Mouse (Mus musculus): ENCODE data around the gene Sult5a1.

DNA sequence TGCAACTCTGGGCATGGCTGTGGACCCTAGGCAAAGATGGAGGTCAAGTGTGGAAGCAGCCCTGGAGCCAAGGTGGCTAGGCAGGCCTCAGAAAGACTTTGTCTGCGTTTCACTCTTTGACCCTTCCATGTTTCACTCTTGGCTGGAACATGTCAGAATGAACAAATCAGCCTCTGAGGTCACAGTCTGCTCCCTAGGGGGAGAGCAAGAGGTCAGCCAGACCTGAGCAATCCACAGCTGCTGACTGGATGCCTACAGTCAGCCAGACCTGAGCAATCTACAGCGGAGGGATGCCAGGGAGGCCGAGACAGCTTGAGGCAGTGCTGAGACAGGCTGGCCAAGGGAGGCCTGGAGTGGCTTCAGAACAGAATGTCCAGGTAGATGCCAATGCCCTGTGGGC lies 23.3 kb upstream of the Sult5a1 start:
- TF ChIP-seq POLR2A (IDR thresholded peaks at IDR 0.05; ENCODE audit: extremely low read depth, insufficient read depth, low read length) (no peak), CTCF (IDR thresholded peaks at IDR 0.05; ENCODE audit: low read depth, low read length) (no peak)

Data from liver, adult 2 months (tissue).